Mouse (Mus musculus) hematopoietic stem cell, adult 5-6 weeks (primary cell): ENCODE results near the gene Nfic. TPM values are rescaled to one million over a fixed set of nuclear protein-coding genes. Genes with fewer than 3 reads are reported as not detected.

ENCODE experiments used
- ATAC-seq, 2 experiments: fragments of 125-278 bp in 1 of 2; replicated peaks in 1 of 2; 2 replicates each; pipeline ENCODE4 v1.8.0; 2016 to 2017; ENCODE audit warnings: inconsistent platforms in 2 of 2, mild to moderate bottlenecking in 2 of 2, moderate number of reproducible peaks in 2 of 2, low read depth in 1 of 2, moderate TSS enrichment in 1 of 2; ENCODE audit not compliant: low FRiP score in 2 of 2, poor library complexity in 2 of 2, severe bottlenecking in 2 of 2, insufficient read depth in 1 of 2, low TSS enrichment in 1 of 2
- total RNA-seq: library from RNA; stranded (forward); fragments of 172-1452, 232-1000 nt; gene quantifications from 2 replicates; pipeline ENCODE4 v1.2.3, GENCODE M21; 2017

The Nfic gene
- total RNA-seq, 1 experiment from 2014 or later: 10.8 TPM

GRCm38 (mm10) chr10:81388505-81389055 is 66.9 kb downstream of the Nfic start, which contains the start of gene Gm48552:
Gene Gm48552 (plus strand): TSS chr10:81389005.
- ATAC-seq: no peak

- no peak for ATAC-seq
Observed at GRCm38 (mm10) chr10:81387716-81388115, 67.7 kb downstream of the Nfic start.

- no peak for ATAC-seq
Observed at GRCm38 (mm10) chr10:81385603-81386306, 69.7 kb downstream of the Nfic start.

GRCm38 (mm10) chr10:81384605-81384982 is 70.8 kb downstream of the Nfic start:
- peak in 1 of 2 experiments; percentile 0; a peak in 1 of 4 replicates for ATAC-seq

GRCm38 (mm10) chr10:81383802-81384604 is 71.4 kb downstream of the Nfic start, which contains the start of the genes Dohh and Gm48551:
Gene Dohh (plus strand): TSS chr10:81384428.
Gene Gm48551 (plus strand): TSS chr10:81384466.
- peak; percentile 74 to 76 for ATAC-seq

GRCm38 (mm10) chr10:81382039-81382438 is 73.4 kb downstream of the Nfic start:
- ATAC-seq: peak; percentile 37 to 45

GRCm38 (mm10) chr10:81379809-81380378 is 75.5 kb downstream of the Nfic start:
- ATAC-seq: no peak

- ATAC-seq: no peak
Observed at GRCm38 (mm10) chr10:81379183-81379553, 76.3 kb downstream of the Nfic start.

- ATAC-seq: peak; percentile 80 to 89
Observed at GRCm38 (mm10) chr10:81378553-81379182, 76.8 kb downstream of the Nfic start.

GRCm38 (mm10) chr10:81377793-81378552 is 77.5 kb downstream of the Nfic start, which contains the start of gene Fzr1:
Gene Fzr1 (minus strand): TSS chr10:81378516.
- ATAC-seq: no peak

- no peak for ATAC-seq
Observed at GRCm38 (mm10) chr10:81377362-81377664, 78.1 kb downstream of the Nfic start.

- no peak for ATAC-seq
Observed at GRCm38 (mm10) chr10:81376561-81377361, 78.7 kb downstream of the Nfic start.

GRCm38 (mm10) chr10:81375322-81375721 is 80.1 kb downstream of the Nfic start:
- ATAC-seq: no peak

GRCm38 (mm10) chr10:81367207-81367495 is 88.3 kb downstream of the Nfic start:
- ATAC-seq: no peak

GRCm38 (mm10) chr10:81366477-81367206 is 88.8 kb downstream of the Nfic start:
- no peak for ATAC-seq
